Mouse (Mus musculus) heart, adult 2 months (tissue): Measurements from ENCODE around the gene Ptprn2. TPM values are rescaled to one million over a fixed set of nuclear protein-coding genes. Genes with fewer than 3 reads are reported as not detected.

ENCODE experiments used
- DNase-seq, 2 experiments: peaks; one replicate each; pipeline ENCODE4 v3.0.0; 2021
- H3K27ac ChIP-seq: fragments of 200-600 bp; 2 replicates; pipeline ENCODE4 v1.8.1; 2022
- H3K27me3 ChIP-seq: fragments of 200-500 bp; 2 replicates; pipeline ENCODE4 v1.6.1; 2012; ENCODE audit warnings: mild to moderate bottlenecking, low read length, inconsistent platforms, mixed read lengths; ENCODE audit not compliant: control insufficient read depth, insufficient read depth
- H3K36me3 ChIP-seq: fragments of 200-500 bp; 2 replicates; pipeline ENCODE4 v1.6.1; 2012; ENCODE audit warnings: low read length, inconsistent platforms; ENCODE audit not compliant: control insufficient read depth, insufficient read depth
- H3K4me1 ChIP-seq: fragments of 200-500 bp; 2 replicates; pipeline ENCODE4 v1.6.1; 2011; ENCODE audit warnings: low read length; ENCODE audit not compliant: control insufficient read depth, insufficient read depth
- H3K4me3 ChIP-seq: fragments of 200-600 bp; 2 replicates; pipeline ENCODE4 v1.8.1; 2022
- H3K79me2 ChIP-seq: fragments of 200-500 bp; replicated peaks from 2 replicates; pipeline ENCODE4 v1.6.1; 2012; ENCODE audit warnings: mild to moderate bottlenecking, inconsistent platforms, low read length, moderate library complexity, mixed read lengths; ENCODE audit not compliant: control insufficient read depth, insufficient read depth
- H3K9ac ChIP-seq: fragments of 200-500 bp; 2 replicates; pipeline ENCODE4 v1.6.1; 2012; ENCODE audit warnings: low read depth, mild to moderate bottlenecking, control low read depth, inconsistent platforms, low read length, mixed read lengths
- CTCF ChIP-seq: fragments of 200-600 bp; IDR thresholded peaks from 2 replicates; pipeline ENCODE4 v1.8.1; 2022; ENCODE audit warnings: antibody characterized with exemption, mild to moderate bottlenecking, moderate library complexity
- EP300 ChIP-seq: fragments of 200-500 bp; IDR thresholded peaks from 2 replicates; pipeline ENCODE4 v1.6.1; 2011; ENCODE audit warnings: low read depth, low read length, control low read depth; ENCODE audit not compliant: insufficient read depth
- POLR2A ChIP-seq: fragments of 200-500 bp; IDR thresholded peaks from 2 replicates; pipeline ENCODE4 v1.6.1; 2011; ENCODE audit warnings: mild to moderate bottlenecking, low read depth, low read length, control low read depth; ENCODE audit not compliant: insufficient read depth
- WGBS: fragments of 180-500 bp; shearing (Covaris S2); methylation state at CpG from one replicate; pipeline ENCODE4 v1.1.7; 2018; 5-methylcytosine and 5-hydroxymethylcytosine counted together
- intact Hi-C: fragments of 180-260 bp; cut with DNase I; formaldehyde crosslinking; loops from one replicate; pipeline ENCODE4 v1.15.1; 2025
- polyA plus RNA-seq: library from polyadenylated mRNA; depleted of rRNA; stranded (reverse); fragments of >200 nt; gene quantifications from 2 replicates; pipeline ENCODE4 v1.2.3, GENCODE M21; 2012
- total RNA-seq, 2 experiments: library from RNA; stranded (reverse); gene quantifications; 2 replicates each; pipeline ENCODE4 v1.2.3; 2021

The Ptprn2 gene
- total and polyA plus RNA-seq, 3 experiments = 0.21 to 0.23 TPM; not detected in 1

- no peak for DNase-seq
- no peaks in the 10 kb centered on the region for H3K27me3 ChIP-seq
- H3K27ac ChIP-seq = no peak overlapping the region
- intact Hi-C loops = no loop called here
- no peak overlapping the region for H3K4me3 ChIP-seq
- H3K4me1 ChIP-seq = no peaks in the 10 kb centered on the region
- TF ChIP-seq EP300 (no peak), POLR2A (no peak), CTCF (no peak)
- WGBS = 41% methylated on average over 4 of the region's 4 CpGs
- no peaks in the 10 kb centered on the region for H3K79me2 ChIP-seq
- H3K36me3 ChIP-seq = no peaks in the 10 kb centered on the region
- H3K9ac ChIP-seq = no peak overlapping the region
These were observed 722.1 kb downstream of the Ptprn2 start for GRCm38 (mm10) chr12:117207421-117208120.

GRCm38 (mm10) chr12:117210467-117210866 is 724.9 kb downstream of the Ptprn2 start:
- H3K27ac ChIP-seq = no peak overlapping the region
- DNase-seq = no peak
- H3K4me3 ChIP-seq = no peak overlapping the region
- H3K4me1 ChIP-seq = no peaks in the 10 kb centered on the region
- H3K9ac ChIP-seq = no peak overlapping the region
- 90% methylated on average over 4 of the region's 4 CpGs for WGBS
- H3K36me3 ChIP-seq = no peaks in the 10 kb centered on the region
- intact Hi-C loops = no loop called here
- H3K27me3 ChIP-seq = no peaks in the 10 kb centered on the region
- TF ChIP-seq CTCF = no peak
- no peaks in the 10 kb centered on the region for H3K79me2 ChIP-seq

DNA sequence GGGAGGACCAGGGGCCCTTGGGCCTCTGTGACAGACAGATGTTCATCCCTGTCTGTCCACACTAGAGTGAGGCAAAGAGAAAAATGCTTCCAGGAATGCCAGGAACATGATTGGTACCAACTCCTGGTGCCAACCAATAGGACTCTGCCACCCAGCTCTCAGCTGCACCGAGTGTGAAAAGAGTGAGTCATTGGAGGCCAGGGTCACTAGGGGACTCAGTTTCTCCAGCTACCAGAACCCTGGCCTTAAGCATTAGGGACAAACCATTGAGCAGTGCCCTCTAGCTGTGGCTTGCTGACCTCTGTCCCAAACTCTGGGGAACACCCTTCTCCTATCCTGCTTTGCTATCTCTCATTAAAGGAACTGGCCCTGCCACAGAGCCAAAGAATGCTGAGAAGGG is 728.0 kb downstream of the Ptprn2 start:
- TF ChIP-seq EP300 = no peak
- no peak for TF ChIP-seq POLR2A
- TF ChIP-seq CTCF = no peak
- Histone ChIP-seq H3K27me3 (no peaks in the 10 kb centered on the region), H3K4me1 (no peaks in the 10 kb centered on the region), H3K4me3 (no peak overlapping the region), H3K27ac (no peak overlapping the region), H3K36me3 (no peaks in the 10 kb centered on the region), H3K79me2 (no peaks in the 10 kb centered on the region), H3K9ac (no peak overlapping the region)
- 58% methylated on average over 1 of the region's 1 CpGs for WGBS
- intact Hi-C loops = no loop called here
- no peak for DNase-seq

DNA sequence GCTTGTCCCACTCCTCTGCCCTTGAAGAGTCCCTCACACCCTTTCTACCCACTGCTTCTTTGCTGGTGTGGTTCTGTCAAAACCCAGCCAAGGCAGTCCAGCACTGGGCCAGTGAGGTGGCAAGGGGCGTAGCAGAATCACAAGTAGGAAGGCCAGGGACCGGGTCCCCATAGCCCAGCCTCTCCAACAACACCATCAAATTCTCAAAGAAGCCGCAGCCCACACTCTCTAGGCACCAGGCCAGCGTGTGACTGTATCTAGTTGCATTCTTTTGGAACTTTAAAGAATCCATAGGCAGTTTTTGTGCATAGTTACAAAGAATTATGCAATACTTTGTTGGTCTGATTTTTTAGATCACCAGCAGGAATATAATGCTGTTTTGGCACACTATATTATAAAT is 728.8 kb downstream of the Ptprn2 start:
- TF ChIP-seq POLR2A (no peak), CTCF (no peak), EP300 (no peak)
- no peak for DNase-seq
- intact Hi-C loops = no loop called here
- Histone ChIP-seq H3K27ac (no peak overlapping the region), H3K27me3 (no peaks in the 10 kb centered on the region), H3K4me3 (no peak overlapping the region), H3K9ac (no peak overlapping the region), H3K4me1 (no peaks in the 10 kb centered on the region), H3K36me3 (no peaks in the 10 kb centered on the region), H3K79me2 (no peaks in the 10 kb centered on the region)
- 58% methylated on average over 4 of the region's 4 CpGs for WGBS

DNA sequence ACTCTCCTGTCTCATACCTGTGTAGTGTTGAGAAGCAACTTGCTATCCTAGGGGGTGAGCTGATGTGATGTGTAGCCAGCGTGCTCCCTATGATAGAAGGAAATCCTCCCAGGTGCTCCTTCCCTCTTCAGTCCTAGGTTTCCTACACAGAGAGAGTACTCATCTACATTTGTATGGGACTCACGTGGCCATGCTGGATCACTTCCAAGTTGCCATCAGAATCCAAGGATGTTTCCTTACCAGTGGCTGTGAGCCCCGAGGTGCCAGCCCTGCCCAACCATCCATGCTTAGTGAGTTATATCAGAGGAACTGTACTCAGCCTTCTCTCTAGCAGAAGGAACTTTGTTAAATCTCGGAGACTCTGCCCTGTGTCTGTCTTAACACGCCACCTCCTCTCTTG is 729.4 kb downstream of the Ptprn2 start:
- intact Hi-C loops = no loop called here
- no peaks in the 10 kb centered on the region for H3K79me2 ChIP-seq
- 71% methylated on average over 5 of the region's 5 CpGs for WGBS
- H3K4me1 ChIP-seq = no peaks in the 10 kb centered on the region
- TF ChIP-seq POLR2A (no peak), CTCF (no peak), EP300 (no peak)
- H3K27ac ChIP-seq = no peak overlapping the region
- no peaks in the 10 kb centered on the region for H3K27me3 ChIP-seq
- no peak for DNase-seq
- no peak overlapping the region for H3K9ac ChIP-seq
- no peak overlapping the region for H3K4me3 ChIP-seq
- no peaks in the 10 kb centered on the region for H3K36me3 ChIP-seq

DNA sequence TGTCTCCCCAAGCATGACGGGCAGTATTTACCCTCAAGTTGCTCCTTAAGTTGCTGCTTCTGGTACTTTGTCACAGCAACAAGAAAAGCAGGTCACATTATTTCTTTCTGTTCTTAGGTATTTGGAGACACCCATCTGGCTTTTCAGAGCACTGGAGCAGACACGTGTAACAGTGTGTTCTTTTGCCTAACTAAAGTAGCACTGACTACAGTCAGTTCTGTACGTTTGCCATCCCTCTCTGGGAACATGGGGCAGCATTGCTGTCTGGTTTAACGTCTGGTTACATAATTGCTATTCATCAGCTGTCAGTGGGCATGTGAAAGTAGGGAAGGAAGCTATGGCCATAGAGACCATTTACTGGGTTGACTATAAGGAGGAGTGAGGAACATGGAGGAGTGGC is 736.4 kb downstream of the Ptprn2 start:
- no peak overlapping the region for H3K9ac ChIP-seq
- no peak overlapping the region for H3K27ac ChIP-seq
- 79% methylated on average over 4 of the region's 4 CpGs for WGBS
- no peaks in the 10 kb centered on the region for H3K4me1 ChIP-seq
- intact Hi-C loops = no loop called here
- no peaks in the 10 kb centered on the region for H3K36me3 ChIP-seq
- no peak overlapping the region for H3K4me3 ChIP-seq
- no peaks in the 10 kb centered on the region for H3K27me3 ChIP-seq
- no peak for DNase-seq
- no peaks in the 10 kb centered on the region for H3K79me2 ChIP-seq
- TF ChIP-seq CTCF (no peak), EP300 (no peak)
